In the genomic region with DNA sequence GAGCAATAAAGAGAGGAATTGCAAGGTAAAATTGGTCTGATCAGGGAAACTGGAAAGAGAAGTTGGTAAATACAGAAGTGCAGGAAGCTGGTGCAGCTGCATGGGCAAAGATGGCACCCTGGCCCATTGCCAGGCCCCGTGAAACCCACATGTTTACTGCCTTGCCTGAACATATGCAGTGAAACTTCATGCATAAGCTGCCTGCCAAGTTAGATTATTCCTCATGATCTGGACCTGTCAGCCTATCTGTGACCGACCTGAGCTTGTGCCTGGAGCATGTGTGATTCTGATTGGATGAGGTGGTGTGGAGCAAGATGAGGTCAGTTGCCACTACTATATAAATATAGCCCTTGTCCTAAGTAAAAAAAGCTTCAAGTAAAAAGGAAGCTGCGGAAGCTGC, we compare ENCODE assay signal across 7 mouse cellular contexts.
DNase-seq lines count a peak whose midpoint lies in the region; ATAC-seq and TF ChIP-seq lines count a peak whose summit lies in the region.
"Not testable (repeated sequence)": the region's sequence is repeated elsewhere in the genome, so short reads cannot be mapped to it uniquely, and the experiment has no call there.

No protein-coding gene starts in this region.

- peak overlapping the region in 1 of 3 experiments; percentile 18 for H3K4me3 ChIP-seq in CH12.LX (replicated peaks in 1 of 3; ENCODE audit: low read depth in 2 of 3, low read length in 2 of 3, poor library complexity in 1 of 3)
- not testable (repeated sequence) for H3K4me3 ChIP-seq in gastrocnemius, adult 2 months

- dilution Hi-C loops in CH12.LX (cut with MboI; ENCODE audit: extremely low pct_ligation_motif_present, extremely low pct_unique_long_range_greater_than_20kb, low sequenced_read_pairs), result not testable (repeated sequence)

- H3K27ac ChIP-seq in CH12.LX (ENCODE audit: insufficient read depth, low read depth); gastrocnemius, adult 2 months: not testable (repeated sequence)

- not testable (repeated sequence) for TF ChIP-seq RAD21 in CH12.LX (IDR thresholded peaks at IDR 0.05; ENCODE audit: low read depth, low read length)

- H3K27me3 ChIP-seq in CH12.LX (replicated peaks), result not testable (repeated sequence)

- not testable (repeated sequence) for TF ChIP-seq POLR2A in CH12.LX (IDR thresholded peaks at IDR 0.05; ENCODE audit: low read depth, low read length)

- H3K9me3 ChIP-seq in CH12.LX (replicated peaks; ENCODE audit: low read length), result not testable (repeated sequence)

- H3K4me2 ChIP-seq in CH12.LX (ENCODE audit: insufficient read depth, low read depth, poor library complexity, severe bottlenecking), result 0 out of 2 replicates have a peak overlapping the region, but pooled peaks have one; percentile 23

- H3K9ac ChIP-seq in CH12.LX (ENCODE audit: insufficient read depth, low read depth), result peak overlapping the region; percentile 45; the same call in 1 of the 2 replicates

- in situ Hi-C loops in CH12.LX (cut with MboI; ENCODE audit: low pct_ligation_motif_present, low pct_unique_long_range_greater_than_20kb, low sequenced_read_pairs), result not testable (repeated sequence)

- H3K36me3 ChIP-seq in CH12.LX (replicated peaks in 1 of 2; ENCODE audit: control insufficient read depth in 1 of 2, insufficient read depth in 1 of 2, low read length in 1 of 2), result not testable (repeated sequence)

- not testable (repeated sequence) for H3K79me2 ChIP-seq in CH12.LX (replicated peaks; ENCODE audit: control insufficient read depth, extremely low read depth, insufficient read depth, poor library complexity, severe bottlenecking)

- H3K4me1 ChIP-seq in CH12.LX (ENCODE audit: control insufficient read depth in 1 of 2, insufficient read depth in 2 of 2), result not testable (repeated sequence)

- not testable (repeated sequence) for TF ChIP-seq EP300 in CH12.LX (IDR thresholded peaks at IDR 0.05; ENCODE audit: low read length)

- ATAC-seq in inflammation-experienced regulatory T-cells, adult 6 months, result peak; percentile 46
- ATAC-seq in megakaryocyte progenitor cell, adult 5-6 weeks (replicated peaks; ENCODE audit: poor library complexity), result 0 out of 2 replicates have a peak, but pooled peaks have one; percentile 31

- intact Hi-C loops in gastrocnemius, adult 2 months (cut with DNase I), result not testable (repeated sequence)

- TF ChIP-seq CTCF in CH12.LX (conservative IDR thresholded peaks at IDR 0.05 in 1 of 2, IDR thresholded peaks at IDR 0.05 in 1 of 2; ENCODE audit: low read depth in 2 of 2, low read length in 2 of 2); gastrocnemius, adult 2 months (IDR thresholded peaks at IDR 0.05): not testable (repeated sequence)

- peak; percentile 7 for DNase-seq in 416B (ENCODE audit: low read depth)
- DNase-seq in CH12.LX (ENCODE audit: extremely low read depth), result not testable (repeated sequence)
- peak; percentile 15 to 22 for DNase-seq in cerebellum, postnatal 10 days
- peak; percentile 21 for DNase-seq in gastrocnemius, adult 2 months
- peak; percentile 5 for DNase-seq in right cerebral cortex, postnatal 14 days

TF ChIP-seq in CH12.LX, 34 proteins besides CTCF, POLR2A, EP300 and RAD21:
- TF ChIP-seq TBP (conservative IDR thresholded peaks at IDR 0.05; ENCODE audit: low read depth, low read length) (0 out of 2 replicates have a peak, but pooled peaks have one; percentile 38), MAX (IDR thresholded peaks at IDR 0.05; ENCODE audit: low read length) (0 out of 2 replicates have a peak, but pooled peaks have one; percentile 32), NELFE (IDR thresholded peaks at IDR 0.05; ENCODE audit: low read depth, low read length) (0 out of 2 replicates have a peak, but pooled peaks have one; percentile 15), MYC (IDR thresholded peaks at IDR 0.05; ENCODE audit: low read depth, low read length) (peak; percentile 50; the same call in 1 of the 2 replicates)
